9 mouse cellular contexts compared by ENCODE assay signal in the genomic region with DNA sequence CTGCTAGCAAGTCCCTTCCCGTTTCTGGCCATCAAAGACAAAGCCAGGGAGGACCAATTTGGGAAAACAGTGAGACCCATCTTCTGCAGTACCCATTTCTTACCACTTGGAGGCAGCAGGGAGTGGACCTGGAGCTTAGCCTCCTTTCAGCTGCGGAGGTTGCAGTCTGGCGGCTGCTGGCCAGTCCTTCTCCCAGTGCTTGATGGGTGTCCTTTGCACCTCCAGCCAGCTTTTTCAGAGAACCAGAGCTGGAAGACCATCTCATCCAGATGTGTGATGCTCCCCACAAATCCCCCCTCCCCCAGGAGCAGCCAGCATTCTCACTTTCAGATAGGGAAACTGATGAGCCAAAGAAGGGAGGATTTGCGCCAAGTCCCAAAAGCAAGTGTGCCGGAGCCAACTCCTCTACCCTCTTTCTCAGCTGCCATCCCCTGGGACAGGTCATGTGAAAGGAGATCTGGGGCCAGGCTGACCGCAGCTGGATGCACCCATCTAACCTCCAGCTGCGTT. TPM values are rescaled to one million over a fixed set of nuclear protein-coding genes. Genes with fewer than 3 reads are reported as not detected.
DNase-seq lines count a peak whose midpoint lies in the region; TF ChIP-seq lines count a peak whose summit lies in the region.
"Had no signal": no experiment of that assay in that cellular context is flagged by ENCODE, and none has a peak within 500 bp of the region (broad histone marks: within the 10 kb centered on the region; RNA-seq: fewer than 3 reads in every experiment).

No protein-coding gene starts in this region.

- DNase-seq in A20 (ENCODE audit: low read depth, low spot score), result peak; percentile 45
- DNase-seq in Muller cell, postnatal 12 days (ENCODE audit: inconsistent ontology term), result peak; percentile 37
- peak; percentile 71 for DNase-seq in cerebellum, adult 9-11 months
- peak; percentile 82 for DNase-seq in gastrocnemius, postnatal 14 days
- peak; percentile 78 for DNase-seq in kidney, adult 2 months
- peak; percentile 77 for DNase-seq in left cerebral cortex, postnatal 4 days
- DNase-seq in ovary, postnatal 36 days (ENCODE audit: low spot score), result peak; percentile 51
- peak; percentile 66 for DNase-seq in urinary bladder, postnatal 36 days (ENCODE audit: low spot score in 2 of 2)

- H3K4me1 ChIP-seq in kidney, adult 2 months (ENCODE audit: control insufficient read depth, insufficient read depth, low read length), result no peaks in the 10 kb centered on the region

- no peaks in the 10 kb centered on the region for H3K36me3 ChIP-seq in kidney, adult 2 months (ENCODE audit: control insufficient read depth, insufficient read depth, low read length)

- intact Hi-C loops in gastrocnemius, postnatal 14 days (cut with DNase I; ENCODE audit: low total_unique reads), result loop anchor here (2.0 kb wide), 1 partner anchor 45 kb away; no protein-coding TSS in a partner anchor
- intact Hi-C loops in left cerebral cortex, postnatal 4 days (cut with DNase I), result no loop called here

- H3K27ac ChIP-seq in kidney, adult 2 months (ENCODE audit: insufficient read depth, low read depth, low read length), result no peak overlapping the region

- no peak for TF ChIP-seq POLR2A in kidney, adult 2 months (IDR thresholded peaks at IDR 0.05; ENCODE audit: low read depth, low read length)

- H3K27me3 ChIP-seq in kidney, adult 2 months (replicated peaks; ENCODE audit: control insufficient read depth, insufficient read depth, low read length), result no peaks in the 10 kb centered on the region

- TF ChIP-seq CTCF in kidney, adult 2 months (conservative IDR thresholded peaks at IDR 0.05; ENCODE audit: insufficient read depth, insufficient read length, low read depth, low read length), result peak; percentile 92

- WGBS in kidney, adult 2 months, result 18% methylated on average over 7 of the region's 7 CpGs

- H3K4me3 ChIP-seq in kidney, adult 2 months (ENCODE audit: insufficient read depth, low read depth, low read length), result no peak overlapping the region

RNA-seq across cellular contexts. Expression of gene Odf3l1, which starts 20.7 kb away (rescaled TPM):
- total RNA-seq in gastrocnemius, postnatal 14 days (2021), result under 1 TPM in 1 of 2 experiments, not detected in 1; 0.80 TPM
- 1.8 and 2.0 TPM in 2 replicates for polyA plus RNA-seq in kidney, adult 2 months (2012; rRNA removed)
- not detected for total RNA-seq in left cerebral cortex, postnatal 4 days (2021)
- total RNA-seq: gastrocnemius, postnatal 36 days had no signal

RNA-seq across cellular contexts. Expression of gene Cspg4, which starts 21.1 kb away (rescaled TPM):
- total RNA-seq in gastrocnemius, postnatal 14 days (2021), result 10 to 100 TPM; 13.8 to 20.6 TPM
- polyA plus RNA-seq in kidney, adult 2 months (2012; rRNA removed), result 14.5 and 20.5 TPM in 2 replicates
- 10 to 100 TPM; 21.8 to 23.7 TPM for total RNA-seq in left cerebral cortex, postnatal 4 days (2021)

RNA-seq across cellular contexts. Expression of gene Lingo1, which starts 47.5 kb away (rescaled TPM):
- total RNA-seq in gastrocnemius, postnatal 14 days (2021), result under 1 TPM; 0.47 to 0.82 TPM
- polyA plus RNA-seq in kidney, adult 2 months (2012; rRNA removed), result 0.72 and 1.2 TPM in 2 replicates
- total RNA-seq in left cerebral cortex, postnatal 4 days (2021), result 100 to 1,000 TPM; 224 to 247 TPM

Comparison
In these comparisons a context has a peak if more than half of its experiments do, and no peak if none do; other contexts are left out.
1. RNA of gene Lingo1, which starts 47.5 kb away (total RNA-seq): 224 to 247 TPM in left cerebral cortex, postnatal 4 days; 0.47 to 0.82 TPM in gastrocnemius, postnatal 14 days; every median in the first group is over 100 times any median in the second.
2. Peak in every context shown above with its lines, with median percentiles within 50 percentile points of each other: DNase-seq.